ENCODE assay signal across 23 mouse cellular contexts in the genomic region with DNA sequence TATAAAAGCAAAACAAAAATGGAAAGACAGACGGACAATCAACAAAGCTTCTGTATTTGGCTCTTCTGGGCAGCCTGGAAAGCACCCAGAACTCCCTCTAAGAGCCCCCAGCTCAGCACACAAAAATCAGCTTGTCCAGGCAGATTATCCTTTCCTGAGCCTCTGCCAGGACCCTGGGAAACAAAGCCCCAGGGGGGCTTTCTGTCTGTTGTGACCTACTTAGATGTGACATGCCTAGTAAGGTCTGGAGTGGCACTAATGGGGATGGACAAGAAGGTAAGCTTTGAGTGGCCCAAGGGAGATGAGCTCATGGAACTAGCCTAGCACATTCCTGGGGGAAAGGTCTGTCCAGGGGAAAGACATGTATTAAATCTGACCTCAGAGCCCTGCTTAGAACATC.
A peak's percentile ranks its signal among the peaks of the same experiment; 100 is the strongest.
DNase-seq lines count a peak whose midpoint lies in the region; ATAC-seq and TF ChIP-seq lines count a peak whose summit lies in the region.
"Had no signal": no experiment of that assay in that cellular context is flagged by ENCODE, and none has a peak within 500 bp of the region (broad histone marks: within the 10 kb centered on the region; RNA-seq: fewer than 3 reads in every experiment).

No protein-coding gene starts in this region.

- peak; percentile 20 for DNase-seq in hindbrain, postnatal 0 days (ENCODE audit: low spot score)
- peak; percentile 17 for DNase-seq in brain, adult 2 months (ENCODE audit: low read depth, low spot score)
- peak; percentile 14 for DNase-seq in cerebellum, adult 9-10 months
- peak; percentile 28 for DNase-seq in retina, adult 2 months (ENCODE audit: low read depth, low spot score)
- DNase-seq in liver, result no peak
- DNase-seq in embryo, embryonic 10.5 days (ENCODE audit: low spot score), result no peak
- DNase-seq in urinary bladder, adult 18-20 months (ENCODE audit: low spot score in 2 of 2), result no peak
- DNase-seq: adrenal gland, adult 2 months; embryo, embryonic 11 days; gastrocnemius, postnatal 14 days; heart, adult 18-20 months; heart, postnatal 36 days; kidney, adult 2 months; lung, postnatal 4 days; thymus, adult 18-20 months; thymus, postnatal 36 days had no signal

- H3K4me1 ChIP-seq in hindbrain, postnatal 0 days (ENCODE audit: insufficient read depth, low read length), result no peaks in the 10 kb centered on the region
- no peaks in the 10 kb centered on the region for H3K4me1 ChIP-seq in hindbrain, embryonic 16.5 days (ENCODE audit: control insufficient read depth, insufficient read depth, low read depth, low read length)
- H3K4me1 ChIP-seq: embryonic facial prominence, embryonic 15.5 days; limb, embryonic 10.5 days had no signal

- no peak overlapping the region for H3K27ac ChIP-seq in hindbrain, postnatal 0 days
- H3K27ac ChIP-seq in hindbrain, embryonic 16.5 days (ENCODE audit: low read depth, low read length), result no peak overlapping the region
- H3K27ac ChIP-seq: embryonic facial prominence, embryonic 15.5 days; hindbrain, embryonic 13.5 days; kidney, postnatal 0 days; left cerebral cortex, adult 2 months; limb, embryonic 10.5 days had no signal

- ATAC-seq in hindbrain, postnatal 0 days, result no peak
- no peak for ATAC-seq in hindbrain, embryonic 16.5 days
- ATAC-seq: forebrain, embryonic 16.5 days had no signal

- no peak overlapping the region for H3K9ac ChIP-seq in hindbrain, postnatal 0 days (replicated peaks; ENCODE audit: low read length)
- no peak overlapping the region for H3K9ac ChIP-seq in hindbrain, embryonic 16.5 days (ENCODE audit: low read depth, low read length)
- H3K9ac ChIP-seq: embryonic facial prominence, embryonic 15.5 days; hindbrain, embryonic 13.5 days had no signal

- WGBS in hindbrain, postnatal 0 days, result 47% methylated on average over 1 of the region's 1 CpGs
- WGBS in hindbrain, embryonic 16.5 days, result 78% methylated on average over 1 of the region's 1 CpGs

- H3K36me3 ChIP-seq in hindbrain, postnatal 0 days (ENCODE audit: insufficient read depth, low read length), result no peaks in the 10 kb centered on the region
- no peaks in the 10 kb centered on the region for H3K36me3 ChIP-seq in hindbrain, embryonic 16.5 days (ENCODE audit: control insufficient read depth, insufficient read depth, low read length)
- H3K36me3 ChIP-seq: embryonic facial prominence, embryonic 15.5 days; hindbrain, embryonic 13.5 days; limb, embryonic 10.5 days had no signal

- no peak overlapping the region for H3K4me2 ChIP-seq in hindbrain, postnatal 0 days (ENCODE audit: low read depth, low read length)
- H3K4me2 ChIP-seq in hindbrain, embryonic 16.5 days (ENCODE audit: low read length), result no peak overlapping the region
- H3K4me2 ChIP-seq: embryonic facial prominence, embryonic 15.5 days; hindbrain, embryonic 13.5 days had no signal

- no peak for TF ChIP-seq CTCF in hindbrain, postnatal 0 days (IDR thresholded peaks at IDR 0.05; ENCODE audit: low read depth)

- no peaks in the 10 kb centered on the region for H3K9me3 ChIP-seq in hindbrain, postnatal 0 days (ENCODE audit: low read length)
- no peaks in the 10 kb centered on the region for H3K9me3 ChIP-seq in hindbrain, embryonic 16.5 days (ENCODE audit: control insufficient read depth, low read length)
- H3K9me3 ChIP-seq: embryonic facial prominence, embryonic 15.5 days; hindbrain, embryonic 13.5 days; limb, embryonic 10.5 days had no signal

- H3K4me3 ChIP-seq in hindbrain, postnatal 0 days (ENCODE audit: low read length), result no peak overlapping the region
- no peak overlapping the region for H3K4me3 ChIP-seq in hindbrain, embryonic 16.5 days (ENCODE audit: low read length)
- H3K4me3 ChIP-seq: embryonic facial prominence, embryonic 15.5 days; hindbrain, embryonic 13.5 days; left cerebral cortex, adult 2 months; limb, embryonic 10.5 days had no signal

- H3K27me3 ChIP-seq in hindbrain, postnatal 0 days (ENCODE audit: insufficient read depth, low read length), result no peaks in the 10 kb centered on the region
- H3K27me3 ChIP-seq in hindbrain, embryonic 16.5 days (replicated peaks; ENCODE audit: control insufficient read depth, insufficient read depth, low read length), result no peaks in the 10 kb centered on the region
- H3K27me3 ChIP-seq: embryonic facial prominence, embryonic 15.5 days; hindbrain, embryonic 13.5 days had no signal

Comparison
In these comparisons a context has a peak if more than half of its experiments do, and no peak if none do; other contexts are left out.
1. DNase-seq: peak in hindbrain, postnatal 0 days (single experiment), brain, adult 2 months (single experiment), cerebellum, adult 9-10 months (single experiment) and retina, adult 2 months (single experiment); none in liver (single experiment), embryo, embryonic 10.5 days (single experiment) and urinary bladder, adult 18-20 months (0 of 2).